Mouse (Mus musculus) B cell, adult 2 months (primary cell): ENCODE measurements at regions not wholly inside any gene's neighbourhood (a gene's known extent, or its start where the extent isn't known, plus 50 kb on each side); places are given as distances from the start of the nearest gene placed in this dataset.

Experiments used
- DNase-seq, 2 experiments: peaks; one replicate each; pipeline ENCODE4 v3.0.0; 2022

DNA sequence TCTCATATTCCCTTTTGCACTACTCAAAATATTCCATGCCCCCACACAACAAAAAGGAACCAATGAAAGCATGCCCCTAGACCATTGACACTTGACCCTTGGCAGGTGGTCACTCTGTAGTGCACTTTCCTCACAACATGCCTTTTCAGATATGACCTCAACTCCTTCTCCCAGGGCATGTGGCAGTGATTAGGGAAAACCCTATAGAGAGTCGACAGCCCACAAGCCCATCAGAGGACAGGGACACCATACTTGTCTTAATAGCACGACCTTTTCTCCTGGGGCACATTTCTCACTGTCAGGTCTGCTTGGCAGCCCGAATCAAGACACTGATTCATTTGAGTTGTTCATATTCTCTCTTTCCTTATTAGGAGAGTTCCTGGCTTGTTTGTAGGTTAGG lies 57.3 kb upstream of the Zc3h12c start:
- no peak for DNase-seq

DNA sequence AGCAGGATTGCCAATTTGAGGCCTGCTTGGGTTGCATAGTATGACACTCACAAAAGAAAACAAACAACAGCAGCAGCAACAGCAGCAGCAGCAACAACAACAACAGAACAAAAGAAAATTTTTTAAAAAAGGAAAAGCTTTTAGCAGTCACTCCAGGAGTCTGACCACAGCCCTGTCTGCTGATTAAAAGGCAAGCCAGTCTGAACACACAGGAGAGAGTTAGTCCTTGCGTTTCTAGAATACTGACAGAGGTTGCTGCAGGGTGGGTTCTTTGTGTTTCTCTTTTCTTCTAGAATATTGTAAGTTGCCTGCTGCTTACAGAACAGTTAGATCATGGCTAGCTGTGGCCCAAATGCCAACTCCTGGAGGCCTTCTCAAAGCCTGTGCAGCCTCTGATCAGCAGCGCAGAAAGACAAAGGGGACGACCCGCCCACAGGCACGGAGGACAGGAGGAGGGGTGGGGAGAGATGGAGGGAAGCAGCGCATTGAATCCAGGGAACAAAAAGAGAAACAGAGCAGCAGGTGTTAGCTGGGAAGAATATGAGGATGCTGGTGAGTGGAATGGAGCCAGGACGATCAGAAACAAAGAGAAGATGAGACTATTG lies 55.2 kb upstream of the Zc3h12c start:
- no peak for DNase-seq
